Mouse (Mus musculus): ENCODE measurements at regions not wholly inside any gene's neighbourhood (a gene's known extent, or its start where the extent isn't known, plus 50 kb on each side); places are given as distances from the start of the nearest gene placed in this dataset.

GRCm38 (mm10) chr9:33800250-33800649 is 685.4 kb upstream of the Kirrel3 start:
- in situ Hi-C loops (cut with MboI; ENCODE audit: low pct_ligation_motif_present, low pct_unique_long_range_greater_than_20kb, low sequenced_read_pairs), result no loop called here
- Histone ChIP-seq H3K4me1 (ENCODE audit: control insufficient read depth in 1 of 2, insufficient read depth in 2 of 2) (no peaks in the 10 kb centered on the region), H3K36me3 (replicated peaks in 1 of 2; ENCODE audit: control insufficient read depth in 1 of 2, insufficient read depth in 1 of 2, low read length in 1 of 2) (no peaks in the 10 kb centered on the region), H3K27me3 (replicated peaks) (no peaks in the 10 kb centered on the region), H3K27ac (ENCODE audit: insufficient read depth, low read depth) (no peak overlapping the region), H3K4me3 (replicated peaks in 1 of 3; ENCODE audit: low read depth in 2 of 3, low read length in 2 of 3, poor library complexity in 1 of 3) (no peak overlapping the region), H3K4me2 (ENCODE audit: insufficient read depth, low read depth, poor library complexity, severe bottlenecking) (no peak overlapping the region), H3K9me3 (replicated peaks; ENCODE audit: low read length) (no peaks in the 10 kb centered on the region), H3K79me2 (replicated peaks; ENCODE audit: control insufficient read depth, extremely low read depth, insufficient read depth, poor library complexity, severe bottlenecking) (no peaks in the 10 kb centered on the region), H3K9ac (ENCODE audit: insufficient read depth, low read depth) (no peak overlapping the region)
- TF ChIP-seq NELFE (IDR thresholded peaks at IDR 0.05; ENCODE audit: low read depth, low read length) (no peak), POLR2AphosphoS2 (IDR thresholded peaks at IDR 0.05; ENCODE audit: low read depth, low read length) (no peak), MXI1 (IDR thresholded peaks at IDR 0.05; ENCODE audit: low read depth, low read length) (no peak)
- no peak for DNase-seq (ENCODE audit: extremely low read depth)
- dilution Hi-C loops (cut with MboI; ENCODE audit: extremely low pct_ligation_motif_present, extremely low pct_unique_long_range_greater_than_20kb, low sequenced_read_pairs), result no loop called here

DNA sequence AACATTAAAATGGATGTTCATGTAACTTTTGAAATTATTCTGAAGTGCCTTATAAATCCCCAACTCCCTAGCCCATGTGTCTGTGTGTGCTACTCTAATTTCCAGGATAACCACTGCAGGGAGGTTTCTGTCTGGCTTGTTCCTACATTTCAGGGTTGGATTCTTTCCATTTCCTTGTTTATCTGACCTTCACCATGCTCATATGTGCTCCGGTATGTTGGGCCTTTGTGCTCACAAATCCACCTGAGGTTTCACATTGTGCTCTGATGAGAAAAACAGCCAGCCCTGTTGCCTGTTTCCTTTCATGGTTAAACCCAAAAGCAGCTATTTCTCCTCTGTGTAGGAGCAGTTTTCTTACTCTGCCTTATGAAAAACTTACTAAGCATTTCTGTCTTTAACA is 684.9 kb upstream of the Kirrel3 start:
- no peaks in the 10 kb centered on the region for H3K27me3 ChIP-seq (replicated peaks)
- H3K9ac ChIP-seq (ENCODE audit: insufficient read depth, low read depth), result no peak overlapping the region
- no peaks in the 10 kb centered on the region for H3K36me3 ChIP-seq (replicated peaks in 1 of 2; ENCODE audit: control insufficient read depth in 1 of 2, insufficient read depth in 1 of 2, low read length in 1 of 2)
- in situ Hi-C loops (cut with MboI; ENCODE audit: low pct_ligation_motif_present, low pct_unique_long_range_greater_than_20kb, low sequenced_read_pairs), result no loop called here
- H3K9me3 ChIP-seq (replicated peaks; ENCODE audit: low read length), result no peaks in the 10 kb centered on the region
- DNase-seq (ENCODE audit: extremely low read depth), result no peak
- H3K4me2 ChIP-seq (ENCODE audit: insufficient read depth, low read depth, poor library complexity, severe bottlenecking), result no peak overlapping the region
- no peaks in the 10 kb centered on the region for H3K4me1 ChIP-seq (ENCODE audit: control insufficient read depth in 1 of 2, insufficient read depth in 2 of 2)
- no peak overlapping the region for H3K27ac ChIP-seq (ENCODE audit: insufficient read depth, low read depth)
- dilution Hi-C loops (cut with MboI; ENCODE audit: extremely low pct_ligation_motif_present, extremely low pct_unique_long_range_greater_than_20kb, low sequenced_read_pairs), result no loop called here
- H3K79me2 ChIP-seq (replicated peaks; ENCODE audit: control insufficient read depth, extremely low read depth, insufficient read depth, poor library complexity, severe bottlenecking), result no peaks in the 10 kb centered on the region
- H3K4me3 ChIP-seq (replicated peaks in 1 of 3; ENCODE audit: low read depth in 2 of 3, low read length in 2 of 3, poor library complexity in 1 of 3), result no peak overlapping the region
- TF ChIP-seq PAX5 (IDR thresholded peaks at IDR 0.05; ENCODE audit: low read length) (no peak), RCOR1 (conservative IDR thresholded peaks at IDR 0.05; ENCODE audit: low read depth, low read length) (no peak), ZNF384 (IDR thresholded peaks at IDR 0.05; ENCODE audit: low read depth, low read length) (no peak), MXI1 (IDR thresholded peaks at IDR 0.05; ENCODE audit: low read depth, low read length) (no peak), SMC3 (IDR thresholded peaks at IDR 0.05; ENCODE audit: low read depth, low read length) (no peak), JUN (IDR thresholded peaks at IDR 0.05; ENCODE audit: insufficient read depth, low read depth, low read length) (no peak), KAT2A (IDR thresholded peaks at IDR 0.05; ENCODE audit: insufficient replicate concordance, low read length) (no peak), BHLHE40 (IDR thresholded peaks at IDR 0.05; ENCODE audit: low read depth, low read length) (no peak), E2F4 (IDR thresholded peaks at IDR 0.05; ENCODE audit: insufficient replicate concordance, low read depth, low read length) (no peak), CHD1 (IDR thresholded peaks at IDR 0.05; ENCODE audit: low read depth, low read length) (no peak), NELFE (IDR thresholded peaks at IDR 0.05; ENCODE audit: low read depth, low read length) (no peak), POLR2A (IDR thresholded peaks at IDR 0.05; ENCODE audit: low read depth, low read length) (no peak), UBTF (IDR thresholded peaks at IDR 0.05; ENCODE audit: low read depth, low read length) (no peak), USF2 (conservative IDR thresholded peaks at IDR 0.05; ENCODE audit: low read depth, low read length) (no peak), MYC (IDR thresholded peaks at IDR 0.05; ENCODE audit: low read depth, low read length) (no peak), ZC3H11A (IDR thresholded peaks at IDR 0.05; ENCODE audit: low read depth, low read length) (no peak), ZMIZ1 (IDR thresholded peaks at IDR 0.05; ENCODE audit: low read depth, low read length) (no peak), JUND (conservative IDR thresholded peaks at IDR 0.05; ENCODE audit: low read depth, low read length) (no peak)
